Mouse (Mus musculus) right cerebral cortex, adult 18-20 months (tissue): ENCODE measurements around the gene Lrrc4b.
A peak's percentile ranks its signal among the peaks of the same experiment; 100 is the strongest.

Source experiments
- DNase-seq: peaks from one replicate; pipeline ENCODE4 v3.0.0; 2022; ENCODE audit warnings: mixed read lengths

The Lrrc4b gene

GRCm38 (mm10) chr7:44437188-44437587 lies 8.4 kb downstream of the Lrrc4b start:
- no peak for DNase-seq

- no peak for DNase-seq
Observed at GRCm38 (mm10) chr7:44437933-44438332, 9.1 kb downstream of the Lrrc4b start.

- DNase-seq = no peak
Observed at GRCm38 (mm10) chr7:44439696-44440095, 10.9 kb downstream of the Lrrc4b start.

GRCm38 (mm10) chr7:44440479-44440878 lies 11.7 kb downstream of the Lrrc4b start:
- DNase-seq = no peak

GRCm38 (mm10) chr7:44441180-44441579 lies 12.4 kb downstream of the Lrrc4b start:
- no peak for DNase-seq

- DNase-seq = peak; percentile 71
Observed at GRCm38 (mm10) chr7:44441648-44442109, 12.9 kb downstream of the Lrrc4b start.

GRCm38 (mm10) chr7:44442407-44442821 lies 13.6 kb downstream of the Lrrc4b start:
- DNase-seq = no peak

- DNase-seq = no peak
Observed at GRCm38 (mm10) chr7:44443268-44444173, 14.7 kb downstream of the Lrrc4b start.

GRCm38 (mm10) chr7:44444886-44445527 lies 16.2 kb downstream of the Lrrc4b start:
- DNase-seq = no peak

GRCm38 (mm10) chr7:44445528-44445923 lies 16.7 kb downstream of the Lrrc4b start:
- DNase-seq = no peak

- DNase-seq = no peak
Observed at GRCm38 (mm10) chr7:44446070-44446855, 17.4 kb downstream of the Lrrc4b start.

GRCm38 (mm10) chr7:44453256-44453655 lies 24.4 kb downstream of the Lrrc4b start:
- DNase-seq = no peak

- no peak for DNase-seq
Observed at GRCm38 (mm10) chr7:44456302-44456701, 27.5 kb downstream of the Lrrc4b start.

- DNase-seq = no peak
Observed at GRCm38 (mm10) chr7:44460067-44460466, 31.2 kb downstream of the Lrrc4b start.

- DNase-seq = peak; percentile 5
Observed at GRCm38 (mm10) chr7:44460767-44461502, 32.1 kb downstream of the Lrrc4b start.

GRCm38 (mm10) chr7:44461503-44462217 lies 32.8 kb downstream of the Lrrc4b start:
- peak; percentile 12 for DNase-seq

- DNase-seq = peak; percentile 48
Observed at GRCm38 (mm10) chr7:44462218-44463055, 33.6 kb downstream of the Lrrc4b start.

- DNase-seq = peak; percentile 3
Observed at GRCm38 (mm10) chr7:44463056-44463425, 34.2 kb downstream of the Lrrc4b start.

GRCm38 (mm10) chr7:44463556-44464225 lies 34.9 kb downstream of the Lrrc4b start:
- DNase-seq = peak; percentile 13

GRCm38 (mm10) chr7:44464511-44464910 lies 35.7 kb downstream of the Lrrc4b start:
- peak; percentile 90 for DNase-seq
